Mouse (Mus musculus): ENCODE results near the gene Foxl1. TPM values are rescaled to one million over a fixed set of nuclear protein-coding genes. Genes with fewer than 3 reads are reported as not detected.

The Foxl1 gene
- total RNA-seq, 2 experiments from 2014 or later = 0.27 to 0.43 TPM

DNA sequence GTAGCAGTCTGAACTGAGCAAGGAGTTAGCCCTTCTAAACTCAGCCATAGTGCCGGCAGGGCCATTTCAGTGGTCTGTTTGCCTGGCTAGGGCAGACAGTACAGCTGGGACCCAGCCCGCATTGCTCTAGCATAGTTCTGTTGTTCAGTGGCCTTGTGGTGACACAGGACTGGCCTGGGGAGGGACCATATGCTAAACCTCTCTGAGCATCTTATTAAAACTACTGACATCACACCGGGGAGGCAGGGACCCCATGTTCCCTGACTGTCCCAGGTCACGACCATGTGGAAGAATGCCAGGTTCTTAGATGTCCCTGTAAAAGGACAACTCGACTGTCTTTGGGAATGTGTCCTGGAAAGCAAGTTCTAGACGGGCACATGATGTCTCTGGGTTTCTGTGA is 35.6 kb upstream of the Foxl1 start:
- intact Hi-C loops (cut with DNase I) = loop anchor here (1.0 to 5.0 kb wide), 4 partner anchors 121 to 410 kb away; no protein-coding TSS in a partner anchor
- no peak for DNase-seq

DNA sequence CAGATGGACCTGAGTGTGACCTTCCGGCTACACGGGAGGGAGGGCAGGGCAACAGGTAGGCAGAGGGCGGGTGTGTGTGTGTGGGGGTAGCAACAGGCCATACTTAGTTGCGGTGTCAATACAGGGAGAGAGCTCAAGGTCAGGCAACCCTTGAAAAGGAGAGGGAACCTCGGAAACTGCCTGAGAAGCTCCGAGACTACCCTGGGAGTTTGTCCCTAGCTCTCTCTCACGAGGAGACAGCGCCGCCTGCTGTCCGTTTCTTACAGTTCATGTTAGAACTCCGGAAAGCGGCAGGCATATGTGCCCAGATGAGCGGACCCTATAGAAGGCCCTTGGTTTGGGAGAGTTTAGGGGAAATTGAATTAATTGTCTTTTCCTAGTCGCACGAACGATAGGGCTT is 35.1 kb upstream of the Foxl1 start:
- DNase-seq = peak; percentile 86 to 94
- intact Hi-C loops (cut with DNase I) = loop anchor here (1.0 to 5.0 kb wide), 4 partner anchors 122 to 410 kb away; no protein-coding TSS in a partner anchor

DNA sequence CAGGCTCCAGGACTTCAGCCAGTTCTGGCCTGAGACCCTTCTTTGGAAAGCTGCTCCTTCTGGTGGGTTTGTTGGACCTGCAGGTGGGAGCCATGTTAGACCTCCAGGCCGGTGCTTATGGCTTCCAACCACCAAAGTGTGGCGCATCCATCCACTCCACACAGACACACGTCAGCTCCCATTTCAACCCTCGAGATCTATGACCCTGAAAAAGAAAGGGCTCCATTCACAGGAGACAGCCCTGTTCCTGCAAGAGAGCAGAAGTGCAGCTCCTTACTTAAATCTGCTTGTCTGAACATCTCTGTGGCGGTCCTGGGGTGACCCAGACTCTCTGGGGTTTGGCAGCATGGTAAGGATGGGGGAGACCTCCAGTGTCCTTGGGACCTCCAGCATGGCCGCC is 34.2 kb upstream of the Foxl1 start:
- intact Hi-C loops (cut with DNase I) = loop anchor here (2.0 to 5.0 kb wide), 2 partner anchors 123 to 411 kb away; no protein-coding TSS in a partner anchor
- no peak for DNase-seq

DNA sequence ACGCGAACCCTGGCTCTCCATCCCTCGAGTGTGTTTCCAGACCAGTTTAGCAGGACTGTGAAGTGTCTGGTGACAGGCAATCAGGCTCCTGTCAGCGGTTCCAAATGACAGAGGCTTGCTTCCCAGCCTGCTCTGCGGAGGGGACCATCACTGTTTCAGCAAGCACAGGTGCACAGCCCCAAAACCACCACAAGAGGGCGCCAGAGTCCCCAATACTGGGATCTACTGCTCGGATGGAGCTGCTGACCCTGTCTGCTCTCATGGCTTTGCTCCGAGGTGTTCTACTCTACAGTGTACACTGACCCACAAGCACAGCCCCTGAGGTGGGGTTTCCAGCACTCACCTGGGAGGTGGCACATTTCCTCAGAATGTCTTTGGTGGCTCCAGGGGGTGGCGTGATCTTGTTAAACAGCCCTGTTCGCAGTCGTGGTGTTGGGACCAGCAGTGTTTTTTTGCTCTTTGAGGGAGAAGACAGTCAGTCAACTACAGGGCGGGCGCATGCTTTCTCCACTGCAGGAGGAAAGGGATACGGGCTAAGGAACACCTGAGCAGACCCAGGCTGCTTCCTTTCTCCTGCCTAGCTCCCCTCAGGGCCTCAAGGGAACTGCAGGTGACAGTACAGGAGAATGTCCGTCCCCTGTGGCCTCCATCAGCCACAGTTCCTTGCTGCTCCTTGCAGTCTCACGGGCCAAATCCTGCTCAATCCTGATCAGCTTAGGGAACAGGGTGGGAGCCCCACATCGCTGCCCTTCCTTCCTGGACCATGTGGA is 23.5 kb upstream of the Foxl1 start:
- intact Hi-C loops (cut with DNase I) = no loop called here
- DNase-seq = peak; percentile 84 to 90

DNA sequence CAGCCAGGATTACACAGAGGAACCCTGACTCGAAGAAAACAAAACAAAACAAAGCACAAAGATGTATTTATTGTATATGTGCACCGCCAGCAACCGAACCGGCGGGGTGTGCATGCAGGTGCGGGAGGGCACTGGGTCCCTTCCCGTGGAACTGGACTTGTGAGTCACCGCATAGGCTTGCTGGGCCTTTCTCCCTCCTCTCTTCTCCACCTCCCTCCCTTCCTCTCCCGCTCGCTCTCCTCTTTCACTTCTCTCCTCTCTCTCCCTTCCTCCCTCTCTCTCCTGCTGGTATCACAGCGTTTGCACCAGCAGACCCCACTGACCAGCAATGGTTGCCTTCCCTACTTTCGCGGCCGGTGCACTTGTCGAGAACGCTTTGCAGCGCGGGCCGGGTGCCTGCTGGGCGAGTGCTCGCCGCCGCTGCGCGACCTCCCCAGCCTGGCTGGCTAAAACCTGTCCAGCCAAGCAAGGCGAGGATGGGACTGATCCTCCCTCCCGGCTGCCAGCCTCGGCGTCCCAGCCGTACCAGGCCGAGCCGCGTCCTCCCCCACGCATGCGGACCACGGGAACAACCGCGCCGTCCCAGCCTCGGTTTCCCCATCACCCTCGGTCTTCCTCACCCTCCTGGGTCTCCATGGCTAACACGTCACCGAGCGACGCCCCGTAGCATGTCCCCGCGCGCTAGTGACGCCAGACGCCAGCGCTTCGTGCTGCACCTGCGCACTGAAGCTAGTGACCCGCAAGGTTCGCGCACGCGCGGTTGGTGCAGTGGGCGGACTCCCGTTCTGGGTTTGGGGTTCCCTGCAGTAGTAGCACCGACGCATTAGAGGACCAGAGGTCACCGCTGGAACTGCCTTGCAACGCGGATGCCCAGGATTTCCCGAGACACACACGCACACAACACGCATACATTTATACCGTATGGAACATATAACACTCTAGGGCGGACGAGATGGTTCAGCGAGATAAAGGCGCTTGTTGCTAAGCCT is 19.8 kb upstream of the Foxl1 start, which contains the start of gene Mthfsd:
Gene Mthfsd, minus strand, starts transcription at position 725 of the 989 bp plus-strand sequence.
- peak; percentile 99 for DNase-seq
- intact Hi-C loops (cut with DNase I) = no loop called here

DNA sequence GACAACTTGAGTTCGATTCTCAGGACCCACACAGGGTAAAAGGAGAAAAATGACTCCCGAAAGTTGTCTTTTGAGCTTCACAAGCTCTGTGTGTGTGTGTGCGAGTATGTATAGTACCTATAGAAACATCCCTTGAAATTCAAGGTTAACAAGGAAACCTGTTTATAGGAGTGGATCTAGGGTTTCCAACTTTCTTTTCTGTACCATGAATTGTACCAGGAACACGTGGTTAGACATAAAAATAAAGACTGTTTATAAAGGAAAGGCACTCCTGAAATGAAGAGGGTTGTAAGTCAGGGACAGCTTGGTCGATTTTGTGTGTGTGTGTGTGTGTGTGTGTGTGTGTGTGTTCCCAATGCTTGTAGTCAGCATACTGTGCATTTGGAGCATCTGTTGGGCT is 19.1 kb upstream of the Foxl1 start:
- no peak for DNase-seq
- intact Hi-C loops (cut with DNase I) = no loop called here

DNA sequence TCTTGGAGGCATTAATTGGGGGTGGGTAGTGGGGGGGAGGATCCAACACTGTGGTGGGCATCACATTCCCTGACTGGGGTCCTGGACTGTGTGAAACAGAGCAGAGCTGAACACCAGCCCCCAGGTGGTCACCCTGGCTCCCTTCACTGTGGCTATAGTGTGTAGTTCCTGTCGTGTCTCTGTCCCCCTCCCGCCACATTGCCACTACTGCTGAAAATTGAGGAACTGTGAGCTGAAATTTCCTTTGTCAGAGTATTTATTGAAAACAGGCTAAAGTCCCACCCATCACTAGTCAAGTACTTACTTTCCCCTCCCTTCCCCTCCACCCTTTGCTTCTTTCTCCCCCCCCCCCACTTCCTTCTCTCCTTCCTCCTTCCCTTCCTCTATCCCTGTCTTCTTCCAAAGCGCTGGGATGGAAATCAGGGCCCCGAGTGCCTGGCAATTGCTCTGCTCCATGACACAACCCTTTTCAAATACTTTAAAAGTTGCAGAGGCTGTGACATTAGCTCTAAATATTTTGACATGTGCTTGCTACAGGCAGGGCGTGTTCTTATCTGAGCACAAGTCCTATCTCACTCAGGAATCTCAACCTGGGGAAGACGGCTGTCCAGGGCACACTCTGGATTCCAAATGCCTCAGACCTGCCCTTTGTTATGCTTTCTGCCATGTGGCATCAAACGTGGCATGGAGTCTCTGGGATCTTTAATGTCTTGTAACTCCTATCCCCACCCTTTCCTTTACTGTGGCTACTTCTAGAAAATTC is 16.4 kb upstream of the Foxl1 start:
- DNase-seq = no peak
- intact Hi-C loops (cut with DNase I) = no loop called here

DNA sequence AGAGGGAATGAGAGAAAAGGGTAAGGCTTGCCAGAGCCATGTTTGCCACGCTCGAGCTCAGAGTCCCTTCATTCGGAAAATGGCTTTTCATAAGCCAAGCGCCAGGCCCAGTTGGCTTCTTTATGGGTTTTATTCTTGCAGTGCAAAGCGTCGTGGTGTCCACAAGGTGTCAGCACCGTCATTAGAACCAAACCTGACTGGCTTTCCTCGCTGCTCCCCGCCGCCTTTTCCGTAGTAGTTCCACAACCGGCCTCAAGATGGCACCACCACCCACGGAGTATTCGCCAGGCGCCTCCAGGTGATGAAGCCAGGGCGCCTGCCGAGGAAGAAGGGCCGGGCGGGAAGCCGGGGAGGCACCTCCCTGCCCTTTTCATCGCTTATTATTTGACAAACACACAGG is 14.5 kb upstream of the Foxl1 start:
- intact Hi-C loops (cut with DNase I) = loop anchor here (1.0 to 2.0 kb wide), 3 partner anchors 116 to 400 kb away; no protein-coding TSS in a partner anchor
- peak; percentile 98 to 99 for DNase-seq

DNA sequence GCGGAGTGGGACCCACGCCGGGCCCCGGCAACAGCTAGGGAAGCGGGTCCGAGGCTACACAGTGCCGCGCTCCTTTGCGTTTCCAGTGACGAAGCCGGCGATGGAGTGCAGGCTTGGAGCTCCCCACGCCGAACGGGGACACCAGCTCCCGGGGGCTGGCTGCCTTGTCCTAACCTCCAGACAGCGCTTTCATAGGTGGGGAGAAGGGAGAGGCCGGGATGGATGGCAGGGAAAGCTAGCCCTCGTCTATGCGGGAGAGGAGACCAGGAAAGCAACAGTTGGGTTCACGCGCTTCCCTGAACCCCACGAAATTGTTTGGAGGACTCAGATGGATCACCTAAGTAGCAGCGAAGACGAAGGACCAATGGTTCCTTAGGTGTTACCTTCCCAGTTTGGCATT is 12.6 kb upstream of the Foxl1 start:
- intact Hi-C loops (cut with DNase I) = loop anchor here (5.0 kb wide), 1 partner anchor 202 kb away; no protein-coding TSS in a partner anchor
- no peak for DNase-seq

DNA sequence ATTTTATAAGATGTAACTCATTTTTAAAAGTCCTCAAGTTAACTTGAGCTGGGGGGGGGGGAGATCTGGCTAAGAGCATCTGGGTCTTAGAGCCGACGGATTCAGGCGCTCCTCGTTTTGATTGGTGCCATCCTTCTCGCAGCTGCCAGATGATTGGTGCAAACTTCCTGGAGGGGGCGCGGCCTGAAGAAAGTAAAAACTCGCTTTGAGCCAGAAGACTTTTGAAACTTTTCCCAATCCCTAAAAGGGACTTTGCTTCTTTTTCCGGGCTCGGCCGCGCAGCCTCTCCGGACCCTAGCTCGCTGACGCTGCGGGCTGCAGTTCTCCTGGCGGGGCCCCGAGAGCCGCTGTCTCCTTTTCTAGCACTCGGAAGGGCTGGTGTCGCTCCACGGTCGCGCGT is 11.8 kb upstream of the Foxl1 start, which contains the start of gene Foxc2:
Gene Foxc2, plus strand, starts transcription at position 224 of the 400 bp plus-strand sequence.
- DNase-seq = peak; percentile 88 to 91
- intact Hi-C loops (cut with DNase I) = loop anchor here (5.0 kb wide), 1 partner anchor 201 kb away; no protein-coding TSS in a partner anchor

DNA sequence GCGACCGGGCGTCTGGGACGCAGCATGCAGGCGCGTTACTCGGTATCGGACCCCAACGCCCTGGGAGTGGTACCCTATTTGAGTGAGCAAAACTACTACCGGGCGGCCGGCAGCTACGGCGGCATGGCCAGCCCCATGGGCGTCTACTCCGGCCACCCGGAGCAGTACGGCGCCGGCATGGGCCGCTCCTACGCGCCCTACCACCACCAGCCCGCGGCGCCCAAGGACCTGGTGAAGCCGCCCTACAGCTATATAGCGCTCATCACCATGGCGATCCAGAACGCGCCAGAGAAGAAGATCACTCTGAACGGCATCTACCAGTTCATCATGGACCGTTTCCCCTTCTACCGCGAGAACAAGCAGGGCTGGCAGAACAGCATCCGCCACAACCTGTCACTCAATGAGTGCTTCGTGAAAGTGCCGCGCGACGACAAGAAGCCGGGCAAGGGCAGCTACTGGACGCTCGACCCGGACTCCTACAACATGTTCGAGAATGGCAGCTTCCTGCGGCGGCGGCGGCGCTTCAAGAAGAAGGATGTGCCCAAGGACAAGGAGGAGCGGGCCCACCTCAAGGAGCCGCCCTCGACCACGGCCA is 11.1 kb upstream of the Foxl1 start:
- intact Hi-C loops (cut with DNase I) = loop anchor here (5.0 kb wide), 1 partner anchor 201 kb away; no protein-coding TSS in a partner anchor
- peak; percentile 48 to 50 for DNase-seq

DNA sequence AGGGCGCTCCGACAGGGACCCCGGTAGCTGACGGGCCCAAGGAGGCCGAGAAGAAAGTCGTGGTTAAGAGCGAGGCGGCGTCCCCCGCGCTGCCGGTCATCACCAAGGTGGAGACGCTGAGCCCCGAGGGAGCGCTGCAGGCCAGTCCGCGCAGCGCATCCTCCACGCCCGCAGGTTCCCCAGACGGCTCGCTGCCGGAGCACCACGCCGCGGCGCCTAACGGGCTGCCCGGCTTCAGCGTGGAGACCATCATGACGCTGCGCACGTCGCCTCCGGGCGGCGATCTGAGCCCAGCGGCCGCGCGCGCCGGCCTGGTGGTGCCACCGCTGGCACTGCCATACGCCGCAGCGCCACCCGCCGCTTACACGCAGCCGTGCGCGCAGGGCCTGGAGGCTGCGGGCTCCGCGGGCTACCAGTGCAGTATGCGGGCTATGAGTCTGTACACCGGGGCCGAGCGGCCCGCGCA is 10.5 kb upstream of the Foxl1 start:
- peak in 1 of 2 experiments; percentile 24 for DNase-seq
- intact Hi-C loops (cut with DNase I) = loop anchor here (5.0 kb wide), 1 partner anchor 200 kb away; no protein-coding TSS in a partner anchor

DNA sequence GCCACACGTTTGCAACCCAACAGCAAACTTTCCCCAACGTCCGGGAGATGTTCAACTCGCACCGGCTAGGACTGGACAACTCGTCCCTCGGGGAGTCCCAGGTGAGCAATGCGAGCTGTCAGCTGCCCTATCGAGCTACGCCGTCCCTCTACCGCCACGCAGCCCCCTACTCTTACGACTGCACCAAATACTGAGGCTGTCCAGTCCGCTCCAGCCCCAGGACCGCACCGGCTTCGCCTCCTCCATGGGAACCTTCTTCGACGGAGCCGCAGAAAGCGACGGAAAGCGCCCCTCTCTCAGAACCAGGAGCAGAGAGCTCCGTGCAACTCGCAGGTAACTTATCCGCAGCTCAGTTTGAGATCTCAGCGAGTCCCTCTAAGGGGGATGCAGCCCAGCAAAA is 9.8 kb upstream of the Foxl1 start:
- peak in 1 of 2 experiments; percentile 32 for DNase-seq
- intact Hi-C loops (cut with DNase I) = loop anchor here (5.0 kb wide), 1 partner anchor 199 kb away; no protein-coding TSS in a partner anchor

DNA sequence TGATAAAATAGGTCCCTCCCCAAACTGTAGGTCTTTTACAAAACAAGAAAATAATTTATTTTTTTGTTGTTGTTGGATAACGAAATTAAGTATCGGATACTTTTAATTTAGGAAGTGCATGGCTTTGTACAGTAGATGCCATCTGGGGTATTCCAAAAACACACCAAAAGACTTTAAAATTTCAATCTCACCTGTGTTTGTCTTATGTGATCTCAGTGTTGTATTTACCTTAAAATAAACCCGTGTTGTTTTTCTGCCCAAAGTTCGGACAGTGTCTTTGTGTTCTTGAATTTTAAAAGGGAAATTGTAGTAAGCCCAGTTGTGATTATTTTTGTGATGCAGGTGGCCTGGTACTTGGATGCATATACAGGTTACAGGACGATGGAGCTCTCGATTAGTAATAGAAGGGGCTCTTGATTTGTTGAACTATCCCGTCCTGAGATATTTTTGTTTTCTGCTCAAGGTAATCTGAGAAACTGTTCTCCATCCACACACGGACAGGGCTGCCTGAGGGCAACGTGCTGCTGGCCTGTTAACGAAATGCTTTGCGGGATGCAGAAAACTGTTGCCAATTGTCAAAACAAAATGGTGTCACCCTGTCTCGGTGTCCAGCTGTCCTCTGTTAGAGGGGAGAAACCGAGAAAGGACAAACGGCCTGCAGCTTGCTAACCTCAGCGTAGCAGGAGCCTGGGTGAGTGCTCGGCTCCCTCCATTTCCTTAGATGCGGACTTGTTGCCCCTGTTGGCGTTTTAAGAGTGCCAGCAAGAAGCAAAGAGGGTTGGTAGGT is 8.9 kb upstream of the Foxl1 start:
- peak in 1 of 2 experiments; percentile 27 for DNase-seq
- intact Hi-C loops (cut with DNase I) = loop anchor here (5.0 kb wide), 1 partner anchor 198 kb away; no protein-coding TSS in a partner anchor

DNA sequence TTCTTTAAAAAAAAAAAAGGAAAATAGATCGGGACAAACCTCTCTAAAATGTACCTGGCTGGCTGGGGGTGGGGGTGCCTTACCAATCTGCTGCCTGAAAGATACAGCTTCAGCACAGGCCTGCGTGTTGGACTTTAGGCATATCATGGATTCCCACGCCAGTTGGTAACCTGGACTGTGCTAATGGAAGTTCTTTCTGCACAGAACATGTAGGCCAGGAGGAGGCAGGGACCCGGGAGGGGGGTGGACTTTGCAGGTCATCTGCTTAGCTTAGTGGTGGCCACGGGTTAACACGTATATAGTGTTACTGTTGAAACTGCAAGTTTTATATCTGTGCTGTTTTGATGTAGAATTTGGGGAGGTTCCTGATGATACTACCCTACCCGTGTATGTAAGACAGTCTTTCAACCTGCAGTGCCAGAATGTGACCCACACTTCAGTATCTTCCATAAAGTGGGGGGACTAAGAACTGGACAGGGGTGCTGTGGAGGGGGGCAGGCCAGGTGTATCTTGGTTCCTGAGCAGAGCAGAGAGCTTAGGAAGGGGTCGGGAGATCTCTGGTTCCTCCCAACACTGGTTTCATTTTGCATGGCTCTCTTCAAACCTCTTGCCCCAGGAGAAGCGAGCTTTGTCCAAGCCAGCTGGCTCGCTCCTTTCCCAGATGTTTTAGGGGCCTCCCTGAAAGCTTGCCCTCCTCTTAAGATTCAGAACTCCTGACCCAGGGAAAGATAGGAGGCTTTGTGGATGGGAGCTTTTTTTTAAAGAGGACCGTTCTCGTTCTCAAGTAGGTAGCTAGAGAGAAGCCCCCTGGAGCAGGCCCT is 7.9 kb upstream of the Foxl1 start:
- DNase-seq = peak in 1 of 2 experiments; percentile 27
- intact Hi-C loops (cut with DNase I) = loop anchor here (5.0 kb wide), 1 partner anchor 197 kb away; no protein-coding TSS in a partner anchor

DNA sequence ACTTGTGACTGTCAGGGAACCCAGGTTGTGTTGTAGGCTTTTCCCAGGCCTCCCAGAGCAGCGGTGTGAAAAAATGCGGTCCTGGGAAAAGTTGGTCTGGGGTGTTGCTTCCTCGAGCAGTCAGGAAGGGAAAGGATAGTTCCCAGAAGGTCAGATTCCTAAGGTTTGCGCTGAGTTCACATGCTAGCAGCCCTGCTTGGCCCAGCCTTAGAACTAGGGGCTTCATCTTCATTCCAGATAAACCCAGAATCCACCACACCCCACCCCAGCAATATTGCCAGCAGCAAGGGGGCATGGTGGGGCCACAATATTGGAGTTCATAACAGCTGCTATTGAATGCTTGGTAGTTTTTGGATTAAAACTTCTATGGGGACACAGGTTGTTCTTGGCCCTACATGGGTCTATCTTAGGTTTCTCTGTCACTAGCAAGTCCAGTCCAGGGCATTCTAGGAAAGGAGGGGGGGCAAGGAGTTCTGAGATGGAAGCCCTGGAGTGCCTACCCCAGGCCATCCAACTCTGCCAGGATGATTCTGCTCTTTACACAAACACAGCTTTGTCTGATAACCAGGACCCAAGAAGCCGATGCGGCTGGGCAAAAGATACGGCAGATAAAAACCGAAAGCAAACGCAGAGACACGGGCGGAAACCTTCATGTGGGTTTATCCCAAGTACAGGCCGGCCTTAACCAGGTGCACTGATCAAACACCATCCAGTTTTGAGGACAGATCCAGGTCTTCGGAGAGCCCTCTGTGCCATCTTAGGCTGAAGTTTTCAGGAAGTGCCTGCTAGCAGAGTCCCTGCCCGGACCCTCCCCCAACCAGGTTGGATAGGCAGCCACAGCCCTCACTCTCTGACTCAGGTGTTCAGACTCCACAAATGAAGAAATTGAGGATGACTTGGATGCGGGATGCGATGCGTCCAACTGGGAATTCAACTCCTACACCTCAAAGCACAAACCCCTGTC is 7.0 kb upstream of the Foxl1 start:
- no peak for DNase-seq

More for the DNA sequence above, 7.0 kb upstream of the Foxl1 start:
- intact Hi-C loops (cut with DNase I) = no loop called here

All from heart, postnatal 10 days (tissue).